Mouse (Mus musculus) large intestine, adult 2 months (tissue): ENCODE data around the gene Slc35f3. TPM values are rescaled to one million over a fixed set of nuclear protein-coding genes. Genes with fewer than 3 reads are reported as not detected.

Source experiments
- DNase-seq: peaks from one replicate; pipeline ENCODE4 v3.0.0-alpha.2; 2012; ENCODE audit warnings: low read depth, low spot score
- WGBS: fragments of 180-500 bp; shearing (Covaris S2); methylation state at CpG from one replicate; pipeline ENCODE4 v1.1.7; 2018; 5-methylcytosine and 5-hydroxymethylcytosine counted together
- polyA plus RNA-seq: library from polyadenylated mRNA; depleted of rRNA; stranded (reverse); fragments of >200 nt; gene quantifications from 2 replicates; pipeline ENCODE4 v1.2.3, GENCODE M21; 2012; rRNA removed

Slc35f3 gene
- 0.05 TPM in 2 replicates for polyA plus RNA-seq

DNA sequence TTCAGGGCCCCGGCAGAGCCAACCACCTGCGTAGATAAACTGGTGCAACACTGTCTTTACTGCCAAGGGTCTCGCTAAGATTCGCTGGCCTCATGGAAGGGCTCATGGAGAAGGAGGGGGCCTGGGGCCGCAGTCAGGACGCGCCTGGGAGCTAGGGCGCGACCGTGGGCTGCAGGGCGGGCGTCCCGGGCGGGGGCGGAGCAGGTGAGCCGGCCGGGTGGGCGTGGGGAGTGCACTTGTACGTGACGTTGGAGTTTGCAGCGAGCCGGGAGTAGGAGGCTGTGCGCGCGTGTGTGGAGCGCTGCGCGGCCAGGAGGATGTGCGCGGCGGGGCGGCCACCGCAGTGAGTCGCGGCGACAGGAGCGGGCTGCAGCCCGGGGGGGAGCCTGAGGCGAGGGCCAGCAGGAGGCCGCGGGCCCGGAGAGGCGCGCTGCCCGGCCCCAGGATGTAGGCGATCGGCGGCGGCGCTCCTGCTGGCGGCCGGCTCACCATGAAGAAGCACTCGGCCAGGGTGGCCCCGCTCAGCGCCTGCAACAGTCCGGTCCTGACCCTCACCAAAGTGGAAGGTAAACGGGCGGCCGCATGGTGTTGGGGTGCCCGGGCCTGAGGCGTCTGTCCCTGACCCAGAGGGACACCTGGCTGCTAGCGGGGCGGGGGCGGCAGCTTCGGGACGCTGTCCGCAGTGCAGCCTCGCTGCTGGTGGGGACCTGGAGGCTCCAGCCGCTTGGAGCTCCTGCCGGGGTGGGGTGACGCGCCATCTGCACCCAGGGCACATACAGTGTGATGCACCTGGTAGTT, at the start of gene Slc35f3:
Gene Slc35f3 (plus strand): TSS at position 263 of the 798 bp plus-strand sequence.
- no peak for DNase-seq
- WGBS: 3% methylated on average over 72 of the region's 72 CpGs

GRCm38 (mm10) chr8:126250486-126250885, 47.9 kb upstream of the Slc35f3 start:
- WGBS: 75% methylated on average over 4 of the region's 4 CpGs
- DNase-seq: no peak

GRCm38 (mm10) chr8:126256585-126257391, 41.6 kb upstream of the Slc35f3 start:
- WGBS: 49% methylated on average over 9 of the region's 9 CpGs

GRCm38 (mm10) chr8:126257392-126257681, 41.0 kb upstream of the Slc35f3 start:
- no peak for DNase-seq
- 47% methylated on average over 8 of the region's 8 CpGs for WGBS

More at GRCm38 (mm10) chr8:126256585-126257391, 41.6 kb upstream of the Slc35f3 start:
- no peak for DNase-seq

GRCm38 (mm10) chr8:126258175-126258781, 40.1 kb upstream of the Slc35f3 start:
- 6% methylated on average over 15 of the region's 15 CpGs for WGBS
- no peak for DNase-seq

DNA sequence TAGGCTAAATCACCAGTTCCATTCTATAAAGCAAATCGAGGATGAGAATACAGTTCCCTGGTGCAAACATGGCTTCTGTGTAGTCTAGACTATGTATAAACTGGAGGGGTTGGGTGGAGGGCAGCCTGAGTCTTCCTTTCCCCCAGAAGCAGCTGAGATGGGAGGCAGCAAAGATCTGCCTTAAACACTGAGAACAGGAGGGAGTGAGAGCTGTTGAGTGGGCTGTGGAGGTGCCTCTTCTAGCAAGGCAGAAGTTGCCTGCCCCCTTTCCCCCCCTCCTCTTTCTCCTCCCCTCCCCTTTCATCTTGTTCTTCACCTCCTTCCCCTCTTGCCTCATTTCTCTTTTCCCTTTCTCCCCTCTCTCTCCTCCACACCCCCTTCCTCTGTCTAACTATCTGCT, 33.2 kb upstream of the Slc35f3 start:
- no peak for DNase-seq
- WGBS: 42% methylated on average over 1 of the region's 1 CpGs

GRCm38 (mm10) chr8:126267118-126267517, 31.2 kb upstream of the Slc35f3 start:
- WGBS: 20% methylated on average over 8 of the region's 8 CpGs
- DNase-seq: no peak

DNA sequence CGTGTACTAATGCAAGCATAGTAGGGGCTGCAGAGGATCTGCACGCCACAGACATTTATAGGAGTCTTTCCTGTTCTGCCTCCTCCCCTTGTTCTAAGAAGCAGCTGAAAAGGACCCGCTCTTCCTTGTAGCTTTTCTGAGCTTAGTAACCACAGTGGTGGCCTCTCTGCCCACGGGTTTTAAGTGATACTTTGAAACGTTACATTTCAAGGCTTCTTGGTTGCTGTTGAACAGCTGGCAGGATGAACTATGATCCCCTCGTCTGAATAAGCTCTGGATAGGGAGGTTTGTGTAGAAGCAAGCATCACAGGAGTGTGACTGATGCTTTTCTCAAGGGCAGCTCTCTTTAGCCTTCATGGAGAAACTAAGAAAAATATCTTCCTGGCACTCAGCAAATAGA, 28.6 kb upstream of the Slc35f3 start:
- no peak for DNase-seq
- WGBS: 19% methylated on average over 6 of the region's 6 CpGs

DNA sequence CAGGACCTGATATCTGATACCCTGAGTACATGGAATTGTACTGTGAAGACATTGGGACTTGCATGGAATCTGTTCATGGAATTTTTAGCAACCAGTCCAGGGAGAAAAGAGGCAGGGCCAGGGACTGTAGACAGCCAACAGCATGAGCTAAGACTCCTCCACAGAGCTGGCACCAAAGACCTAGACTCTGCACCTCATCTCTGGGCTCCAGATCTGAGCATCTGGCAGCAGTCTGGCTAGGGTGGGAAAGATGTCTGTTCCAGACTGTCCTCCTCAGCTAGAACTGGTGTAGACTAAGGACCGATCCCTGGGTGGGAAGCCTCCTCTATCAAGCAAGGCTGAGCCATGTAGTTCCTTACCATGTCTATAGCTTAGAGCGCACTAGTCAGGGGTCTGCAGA, 25.9 kb upstream of the Slc35f3 start:
- WGBS: 94% methylated on average over 2 of the region's 2 CpGs

GRCm38 (mm10) chr8:126273066-126273465, 25.3 kb upstream of the Slc35f3 start:
- WGBS: 51% methylated on average over 4 of the region's 4 CpGs
- no peak for DNase-seq

More for the DNA sequence above, 25.9 kb upstream of the Slc35f3 start:
- DNase-seq: no peak

GRCm38 (mm10) chr8:126274866-126275360, 23.4 kb upstream of the Slc35f3 start:
- DNase-seq: no peak
- 56% methylated on average over 4 of the region's 4 CpGs for WGBS

DNA sequence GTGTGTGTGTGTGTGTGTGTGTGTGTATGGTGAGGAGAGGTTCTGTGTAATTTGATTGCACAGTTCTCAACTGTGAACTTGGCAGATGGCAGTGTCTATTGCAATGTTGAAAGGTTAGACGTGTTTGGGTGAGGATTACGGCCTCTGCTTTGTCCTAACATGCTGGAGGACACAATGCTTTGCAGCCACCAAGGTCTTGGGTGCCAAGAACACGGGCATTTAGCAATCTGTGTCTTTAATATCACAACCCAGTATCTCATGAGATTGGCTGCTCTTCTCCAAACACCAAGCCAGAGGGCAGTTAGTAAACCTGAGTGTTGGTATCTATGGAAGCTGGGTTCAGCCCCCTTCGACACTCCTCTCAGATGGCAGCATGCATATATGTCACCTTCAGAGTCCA, 22.5 kb upstream of the Slc35f3 start:
- no peak for DNase-seq
- WGBS: 57% methylated on average over 4 of the region's 4 CpGs

- 47% methylated on average over 10 of the region's 10 CpGs for WGBS
- no peak for DNase-seq
These were observed 6.4 kb upstream of the Slc35f3 start for GRCm38 (mm10) chr8:126291951-126292350.

- WGBS: 13% methylated on average over 1 of the region's 1 CpGs
- DNase-seq: peak; percentile 10
These were observed 993 bp upstream of the Slc35f3 start for GRCm38 (mm10) chr8:126297284-126297845.

- 18% methylated on average over 7 of the region's 7 CpGs for WGBS
- DNase-seq: no peak
These were observed 975 bp downstream of the Slc35f3 start for GRCm38 (mm10) chr8:126299333-126299732.

- 75% methylated on average over 5 of the region's 5 CpGs for WGBS
- DNase-seq: no peak
These were observed 2.0 kb downstream of the Slc35f3 start for GRCm38 (mm10) chr8:126300350-126300749.

GRCm38 (mm10) chr8:126301580-126301979, 3.2 kb downstream of the Slc35f3 start:
- DNase-seq: no peak
- WGBS: 78% methylated on average over 6 of the region's 6 CpGs

DNA sequence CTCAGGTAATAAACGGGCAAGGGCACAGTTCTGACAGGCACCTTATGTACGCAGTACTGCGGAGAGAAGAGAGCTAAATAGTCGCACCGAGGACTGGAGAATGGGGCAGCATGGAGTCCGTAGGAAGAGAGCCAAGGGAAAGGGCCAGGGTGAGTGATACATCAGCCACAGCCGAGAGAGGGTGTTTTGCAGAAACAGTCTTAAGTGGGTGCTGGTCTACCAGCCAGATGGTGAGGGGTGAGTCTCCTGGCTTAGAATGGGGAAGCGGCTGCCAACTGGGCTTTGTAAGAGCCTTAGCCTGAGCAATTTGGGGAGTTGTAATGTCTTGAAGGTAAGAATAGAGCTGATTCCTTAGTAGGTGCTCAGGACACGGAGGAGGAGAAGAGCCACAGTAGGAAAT, 8.8 kb downstream of the Slc35f3 start:
- no peak for DNase-seq
- WGBS: 72% methylated on average over 9 of the region's 9 CpGs

GRCm38 (mm10) chr8:126309015-126309414, 10.7 kb downstream of the Slc35f3 start:
- DNase-seq: no peak
- WGBS: 16% methylated on average over 1 of the region's 1 CpGs

DNA sequence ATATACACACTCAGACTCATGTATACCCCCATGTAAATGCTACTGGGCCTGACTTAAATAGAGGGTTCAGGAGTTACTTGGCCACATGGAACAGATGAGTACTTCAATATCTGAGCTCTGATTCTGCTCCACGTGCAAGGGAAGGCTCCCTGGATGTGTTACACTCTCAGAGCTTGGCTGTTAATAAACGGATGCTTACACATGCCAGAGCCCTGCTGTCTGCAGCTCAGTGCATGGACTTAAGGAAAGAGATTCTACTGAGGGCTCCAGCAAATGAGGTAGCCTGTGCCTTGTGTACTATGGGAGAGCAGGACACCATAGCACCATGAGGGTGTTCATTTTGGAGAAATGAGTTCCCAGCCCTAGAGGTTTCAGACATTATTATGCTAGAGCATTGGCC, 26.6 kb downstream of the Slc35f3 start:
- 54% methylated on average over 2 of the region's 2 CpGs for WGBS
- DNase-seq: no peak
